Mouse (Mus musculus) ovary, adult 18-20 months (tissue): Measurements from ENCODE around the gene Mrpl55.
A peak's percentile ranks its signal among the peaks of the same experiment; 100 is the strongest.

Source experiments
- DNase-seq: peaks from one replicate; pipeline ENCODE4 v3.0.0; 2022; ENCODE audit warnings: low spot score, mixed read lengths

Gene Mrpl55

GRCm38 (mm10) chr11:59202081-59202995 lies at the start of gene Mrpl55:
Gene Mrpl55, plus strand, starts transcription at chr11:59202486.
- DNase-seq: peak; percentile 85

DNA sequence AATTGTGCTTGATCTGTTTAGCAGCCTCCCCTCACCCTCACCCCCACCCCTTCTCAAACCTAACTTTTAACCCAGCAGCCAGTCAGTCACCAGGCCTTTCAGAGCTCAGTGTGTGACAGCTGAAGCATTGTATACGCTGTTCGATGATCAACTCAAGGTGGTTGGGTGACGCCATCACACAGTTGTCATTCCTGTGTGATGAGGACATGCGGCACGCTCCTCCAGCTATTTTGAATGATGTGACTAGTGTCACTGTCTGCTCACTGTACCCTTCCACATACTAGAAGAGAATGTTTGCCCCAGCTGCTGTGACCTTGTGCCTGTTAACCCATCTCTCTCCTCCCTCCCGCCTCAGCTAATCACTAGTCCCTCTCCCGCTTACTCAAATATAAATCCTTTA lies 48.1 kb upstream of the Mrpl55 start:
- no peak for DNase-seq

DNA sequence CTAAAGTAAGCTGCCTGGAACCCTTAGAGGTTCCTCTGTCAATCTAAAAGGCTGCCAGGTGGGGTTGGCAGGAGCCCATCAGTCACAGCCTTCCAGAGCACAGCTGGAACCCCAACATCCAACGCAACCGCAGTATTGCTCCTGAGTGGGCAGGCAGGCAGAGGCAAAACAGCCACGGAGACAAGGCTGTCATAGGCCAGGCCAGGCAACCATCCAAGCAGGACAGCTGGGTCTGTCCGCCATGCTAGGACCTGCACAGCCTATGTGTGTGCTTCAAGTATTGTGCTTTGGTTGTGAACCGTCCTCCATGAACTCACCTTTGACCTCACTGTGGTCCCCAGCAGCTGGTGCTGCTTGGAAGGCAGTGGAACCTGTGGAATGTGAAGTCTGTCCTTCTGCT lies 46.4 kb upstream of the Mrpl55 start:
- no peak for DNase-seq

DNA sequence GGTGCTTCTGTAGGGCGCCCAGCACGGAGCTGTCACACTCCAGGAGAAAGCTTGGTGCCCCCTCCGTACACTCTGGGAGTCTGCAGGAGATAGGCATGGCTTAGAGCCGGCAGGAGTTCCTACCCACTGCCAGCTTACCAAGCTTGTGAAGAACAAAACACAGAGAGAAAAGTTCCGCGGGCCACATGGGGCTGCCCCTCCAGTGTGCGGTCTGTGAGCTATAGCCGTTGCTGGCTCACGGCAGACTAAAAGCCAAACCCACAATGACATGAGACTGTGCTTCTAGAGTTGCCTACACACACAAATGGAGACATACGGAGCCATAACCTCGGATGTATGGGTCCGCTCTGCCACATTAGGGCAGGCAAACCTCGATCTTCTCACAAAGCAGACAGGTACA lies 43.2 kb upstream of the Mrpl55 start:
- DNase-seq: no peak

- no peak for DNase-seq
These were observed 42.7 kb upstream of the Mrpl55 start for GRCm38 (mm10) chr11:59159558-59159957.

GRCm38 (mm10) chr11:59161398-59161797 lies 40.9 kb upstream of the Mrpl55 start:
- no peak for DNase-seq

DNA sequence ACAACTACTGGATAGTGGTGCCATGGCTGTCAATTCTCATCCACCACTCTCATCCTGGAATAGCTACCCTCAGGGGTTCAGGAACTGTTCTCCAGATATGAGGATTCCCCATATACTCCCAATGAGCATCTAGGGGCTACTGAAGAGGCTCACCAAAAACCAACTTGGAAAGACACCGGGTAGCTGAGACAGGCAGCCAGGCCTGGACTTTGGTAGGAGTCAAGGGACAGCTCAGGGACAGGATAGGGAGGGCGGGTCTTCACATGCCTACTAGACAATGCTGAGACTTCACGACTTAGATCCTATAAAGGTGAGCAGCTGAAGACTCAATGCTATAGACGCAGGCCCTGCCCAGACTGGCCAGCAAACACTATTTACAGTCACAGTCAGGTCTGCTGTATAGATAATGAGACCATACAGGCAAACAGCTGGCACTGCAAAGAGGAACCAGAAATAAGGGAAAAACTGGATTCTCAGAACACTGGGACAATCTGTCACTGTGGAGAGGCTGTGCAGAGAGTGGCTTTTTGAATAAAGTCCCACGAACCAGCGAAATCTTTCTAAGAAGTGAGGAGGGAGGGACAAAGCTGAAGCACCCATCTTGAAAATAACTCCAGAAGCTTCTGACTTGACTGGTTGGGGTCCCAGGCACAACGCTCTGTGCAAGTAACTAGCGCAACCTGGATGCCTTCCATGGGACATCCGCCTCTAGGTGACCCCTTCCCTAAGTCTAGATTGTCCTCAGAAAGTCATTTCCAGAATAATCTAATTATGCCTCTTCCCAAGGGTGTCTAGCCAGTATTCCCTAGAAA lies 39.6 kb upstream of the Mrpl55 start:
- DNase-seq: no peak

DNA sequence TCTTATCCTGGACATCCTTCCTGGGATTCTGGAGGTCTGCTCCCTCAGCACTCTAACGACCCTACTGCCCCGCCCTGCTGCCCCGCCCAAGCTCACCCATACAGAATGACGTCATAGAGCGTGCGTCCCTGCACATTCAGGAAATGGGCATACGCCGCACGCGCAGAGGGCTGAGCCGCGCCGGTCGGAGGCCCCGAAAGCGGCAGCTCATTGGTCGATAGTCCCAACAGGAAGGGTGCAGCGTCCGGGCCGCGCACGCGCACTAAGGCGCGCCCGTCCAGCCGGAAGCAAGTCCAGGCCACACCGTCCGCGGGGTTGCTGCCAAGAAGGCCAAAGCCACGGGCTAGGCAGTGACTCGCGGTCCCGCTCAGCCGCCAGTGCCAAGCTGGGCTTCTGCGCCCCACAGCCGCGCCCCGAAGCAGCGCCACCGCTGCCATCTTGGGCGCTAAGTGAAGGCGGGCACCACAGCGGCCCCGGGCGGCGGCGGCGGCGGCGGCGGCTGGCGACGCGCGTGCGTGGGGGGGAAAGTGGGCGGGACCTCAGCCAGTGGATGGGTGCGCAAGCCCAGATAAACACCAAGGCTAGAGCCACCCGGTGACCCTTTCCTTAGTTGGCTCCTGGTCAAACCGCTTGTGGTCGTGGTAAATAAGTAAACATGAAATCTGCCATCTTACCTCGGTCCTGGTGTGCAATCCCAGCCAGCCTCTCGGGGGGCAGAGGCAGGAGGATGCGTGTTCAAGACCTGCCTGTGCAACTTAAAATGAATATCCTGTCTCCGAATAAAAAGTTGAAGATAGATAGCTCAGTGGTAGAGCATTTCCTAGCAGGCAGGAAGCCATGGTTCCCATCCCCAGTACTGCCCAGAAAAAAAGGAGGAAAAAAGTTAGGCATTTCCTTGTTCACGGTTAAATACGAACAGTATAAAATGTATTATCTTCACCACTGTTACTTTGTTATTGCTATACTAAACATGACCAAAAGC lies 38.7 kb upstream of the Mrpl55 start, which contains the start of gene Iba57:
Iba57 (minus strand) TSS at position 485 of the 982 bp plus-strand sequence.
- peak; percentile 99 for DNase-seq

DNA sequence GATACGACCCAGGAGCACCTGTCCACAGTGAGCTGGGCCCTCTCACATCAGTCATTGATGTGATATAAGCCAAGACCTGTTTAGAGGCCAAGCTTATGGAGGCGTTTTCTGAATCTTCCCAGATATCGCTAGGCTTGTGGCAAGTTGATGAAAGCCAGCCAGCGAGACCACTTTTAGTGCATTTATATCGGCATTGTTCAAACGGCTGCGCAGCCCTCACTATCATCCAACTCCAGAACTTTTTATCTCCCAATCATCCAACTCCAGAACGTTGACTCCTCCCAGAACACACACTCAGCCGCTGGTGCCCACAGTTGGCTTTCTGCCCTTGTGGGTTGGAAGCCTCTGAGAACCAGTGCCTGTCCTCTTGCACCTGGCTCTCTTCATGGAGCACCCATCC lies 37.9 kb upstream of the Mrpl55 start:
- DNase-seq: no peak

DNA sequence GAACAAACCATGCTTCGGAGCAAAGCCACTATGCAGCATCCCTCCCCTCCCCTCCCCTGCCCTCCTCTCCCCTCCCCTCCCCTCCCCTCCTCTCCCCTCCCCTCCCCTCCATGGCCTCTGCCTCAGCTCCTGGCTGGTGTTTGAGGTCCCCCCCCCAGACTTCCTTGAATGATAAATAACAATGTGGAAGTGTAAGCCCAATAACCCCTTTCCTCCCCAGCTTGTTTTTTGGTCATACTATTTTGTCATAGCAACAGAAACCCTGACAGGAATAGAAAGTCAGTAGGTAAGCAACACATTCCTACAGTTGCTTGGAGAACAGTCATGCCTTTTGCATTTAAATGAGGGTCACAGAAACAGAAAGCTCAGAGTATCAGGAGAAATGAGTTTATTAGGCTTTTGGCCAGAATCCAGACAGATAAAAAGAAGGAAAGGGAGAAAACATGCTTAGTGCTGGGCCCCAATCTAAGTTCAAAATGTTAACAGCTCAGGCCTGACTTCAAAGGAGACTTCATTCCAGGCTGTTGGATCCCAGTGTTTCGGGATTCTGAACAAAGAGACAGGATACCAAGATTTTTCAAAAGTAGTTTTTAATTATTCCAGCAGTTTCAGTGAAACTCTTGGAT lies 36.6 kb upstream of the Mrpl55 start:
- no peak for DNase-seq

DNA sequence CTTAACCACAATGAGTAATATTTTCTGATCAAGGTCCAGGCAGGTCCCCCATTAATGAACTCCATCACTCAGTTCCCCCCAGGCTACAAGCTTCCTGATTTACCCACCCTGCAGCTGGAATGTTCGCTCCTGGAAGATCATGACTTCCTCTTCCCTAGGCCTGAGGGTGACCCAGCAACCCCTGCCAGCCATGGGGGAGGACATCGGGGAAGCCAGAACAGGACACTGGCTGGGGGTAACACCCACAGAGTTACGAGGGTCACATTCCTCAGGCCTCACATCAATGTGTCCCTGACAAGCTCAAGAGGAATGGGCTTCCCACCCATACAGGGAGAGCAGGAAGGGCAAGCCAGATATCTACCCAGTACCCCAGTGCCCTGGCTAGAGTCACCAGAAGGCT lies 32.5 kb upstream of the Mrpl55 start:
- no peak for DNase-seq

DNA sequence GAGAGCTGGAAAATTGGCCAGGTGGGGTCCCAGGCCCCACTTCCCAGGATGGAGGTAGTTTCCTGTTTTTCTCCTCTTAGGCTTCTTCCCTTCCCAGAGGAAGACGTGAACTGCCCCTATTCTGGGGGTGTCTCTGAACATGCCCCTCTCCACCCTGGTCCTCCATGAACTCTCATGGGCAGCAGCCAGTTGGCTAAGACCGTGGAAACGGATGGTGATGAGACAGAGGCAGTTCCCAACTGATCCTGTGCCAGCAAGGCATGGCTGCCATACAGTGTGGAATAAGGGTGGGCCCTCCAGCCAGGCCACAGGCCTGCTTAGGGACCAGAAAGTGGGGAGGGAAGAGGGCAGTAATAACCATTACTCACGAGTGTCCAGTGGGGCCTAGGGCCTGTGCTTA lies 31.7 kb upstream of the Mrpl55 start:
- no peak for DNase-seq

GRCm38 (mm10) chr11:59174189-59174838 lies 28.0 kb upstream of the Mrpl55 start:
- DNase-seq: no peak

DNA sequence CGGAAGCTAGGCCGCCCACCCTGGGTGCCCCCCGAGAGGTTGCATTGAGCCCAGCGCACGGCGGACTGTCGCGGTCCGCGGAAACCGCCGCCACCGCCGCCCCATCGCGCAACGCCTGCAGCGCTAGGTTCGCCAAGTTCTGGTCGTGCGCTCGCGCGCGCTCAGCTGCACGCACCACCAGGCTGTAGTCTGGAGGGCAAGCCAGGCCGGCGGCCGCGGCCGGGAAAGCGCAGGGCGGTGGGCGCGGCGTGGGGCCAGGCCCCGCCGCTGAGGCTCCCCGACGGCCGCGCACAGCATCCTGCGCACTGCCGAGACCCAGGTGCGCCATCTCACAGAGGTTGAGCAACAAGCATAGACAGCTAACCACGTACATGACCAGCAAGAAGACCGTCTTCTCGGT lies 25.8 kb upstream of the Mrpl55 start:
- DNase-seq: no peak

GRCm38 (mm10) chr11:59176921-59177320 lies 25.4 kb upstream of the Mrpl55 start:
- no peak for DNase-seq

DNA sequence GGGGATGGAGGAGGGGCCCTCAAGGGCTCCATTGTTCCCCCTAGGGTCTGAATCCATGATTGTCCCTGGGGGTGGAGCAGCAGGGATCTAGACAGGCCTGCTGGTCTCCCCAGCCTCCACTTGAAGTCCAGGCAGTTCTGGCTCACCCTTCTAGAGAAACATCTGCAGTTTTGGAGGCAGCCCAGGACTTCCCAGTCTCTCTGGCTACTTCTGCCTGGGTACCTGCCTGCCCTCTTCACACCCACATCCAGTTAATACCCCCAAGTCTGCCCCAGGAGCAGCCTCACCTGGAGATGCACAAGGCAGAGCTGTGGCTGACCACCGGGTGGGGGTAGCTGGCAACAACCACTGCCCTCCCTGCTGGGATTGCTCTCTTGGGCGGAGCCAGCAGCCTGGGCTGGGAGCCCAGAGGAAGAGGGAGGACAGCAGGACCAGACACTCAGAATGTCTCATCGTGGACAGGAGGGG lies 19.4 kb upstream of the Mrpl55 start, which contains the start of gene Gjc2:
Gjc2 (minus strand) TSS at position 350 of the 468 bp plus-strand sequence.
- DNase-seq: peak; percentile 64

- peak; percentile 62 for DNase-seq
These were observed 18.5 kb upstream of the Mrpl55 start for GRCm38 (mm10) chr11:59183821-59184220.

DNA sequence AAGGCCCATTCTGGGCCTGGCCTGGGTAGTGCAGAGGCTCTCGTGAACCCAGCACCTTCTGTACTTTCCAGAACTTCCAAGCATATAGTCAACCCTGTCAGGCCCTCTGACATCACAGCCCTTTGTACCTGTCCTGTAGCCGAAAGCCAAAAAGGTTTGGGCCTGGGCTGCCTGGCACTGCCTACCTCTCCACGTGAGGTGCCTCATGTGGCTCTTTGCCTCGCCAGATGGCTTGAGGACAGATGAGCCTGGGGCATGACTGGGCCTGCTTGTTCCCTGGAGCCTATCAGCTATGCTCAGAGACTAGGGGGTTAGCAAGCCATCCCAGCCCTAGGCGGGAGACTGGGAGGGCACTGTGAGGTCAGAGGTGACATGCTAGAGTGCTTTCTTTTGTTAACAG lies 16.8 kb upstream of the Mrpl55 start:
- DNase-seq: no peak

DNA sequence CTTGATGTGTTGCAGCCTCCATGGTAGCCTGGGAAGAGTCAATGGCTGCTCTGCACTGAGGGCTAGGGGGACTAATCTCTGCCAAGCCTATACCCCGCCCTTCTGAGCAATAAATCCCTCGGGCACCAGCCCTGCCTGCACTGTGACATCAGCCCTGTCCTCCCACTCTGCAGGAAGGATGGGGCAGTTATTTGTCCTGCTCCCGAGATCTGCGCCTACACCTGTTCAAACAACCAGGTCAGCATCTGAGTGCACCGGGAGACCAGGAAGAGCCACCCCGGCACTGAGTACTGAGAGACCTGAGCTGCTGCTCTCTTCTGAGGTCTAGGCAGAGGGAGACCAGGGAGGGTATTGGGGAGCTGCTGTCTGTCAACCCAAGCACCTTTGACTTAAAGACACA lies 14.6 kb upstream of the Mrpl55 start:
- no peak for DNase-seq

GRCm38 (mm10) chr11:59191231-59192058 lies 10.8 kb upstream of the Mrpl55 start:
- DNase-seq: peak; percentile 89
